Mouse (Mus musculus) megakaryocyte-erythroid progenitor cell, adult 5-6 weeks (primary cell): Measurements from ENCODE around the gene Etv6. TPM values are rescaled to one million over a fixed set of nuclear protein-coding genes. Genes with fewer than 3 reads are reported as not detected.

Experiments used
- ATAC-seq: replicated peaks from 2 replicates; pipeline ENCODE4 v1.8.0; 2016; ENCODE audit warnings: mild to moderate bottlenecking, inconsistent platforms; ENCODE audit not compliant: severe bottlenecking, poor library complexity, low FRiP score, low TSS enrichment
- total RNA-seq, 2 experiments: library from RNA; stranded (forward) in 1 of 2; stranded (reverse) in 1 of 2; fragments of 200-1000, 215-1000 nt in 1 of 2; fragments of >200 nt in 1 of 2; fragmentation: Nextera tagmentation in 1 of 2; gene quantifications; 2 replicates each; pipeline ENCODE4 v1.2.3; 2014 to 2017

Etv6 gene
- total RNA-seq, 2 experiments from 2014 or later: 24.7 to 30.8 TPM

GRCm38 (mm10) chr6:134128594-134128993 is 93.1 kb downstream of the Etv6 start:
- ATAC-seq: no peak

- no peak for ATAC-seq
These were observed 94.3 kb downstream of the Etv6 start for GRCm38 (mm10) chr6:134129848-134130247.

DNA sequence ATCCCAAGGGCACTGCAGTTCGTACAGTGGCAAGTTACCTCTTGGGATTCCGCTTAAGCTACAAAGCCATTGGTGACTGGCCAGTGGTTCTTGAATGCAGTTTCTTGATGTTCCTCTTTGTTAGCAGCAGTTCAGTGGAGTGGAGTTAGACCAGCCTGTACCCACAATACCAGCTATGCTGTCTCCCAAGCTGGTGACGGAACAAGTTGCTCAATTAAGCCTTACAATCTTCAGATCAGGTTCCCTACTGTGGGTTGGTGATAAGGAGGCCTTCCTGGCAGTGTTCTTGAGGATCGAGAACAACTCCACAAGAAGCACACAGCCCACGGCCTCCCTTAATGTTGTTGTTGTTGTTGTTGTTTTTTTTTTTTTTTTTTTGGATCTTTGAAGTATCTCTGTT is 95.3 kb downstream of the Etv6 start:
- ATAC-seq: peak; percentile 80

DNA sequence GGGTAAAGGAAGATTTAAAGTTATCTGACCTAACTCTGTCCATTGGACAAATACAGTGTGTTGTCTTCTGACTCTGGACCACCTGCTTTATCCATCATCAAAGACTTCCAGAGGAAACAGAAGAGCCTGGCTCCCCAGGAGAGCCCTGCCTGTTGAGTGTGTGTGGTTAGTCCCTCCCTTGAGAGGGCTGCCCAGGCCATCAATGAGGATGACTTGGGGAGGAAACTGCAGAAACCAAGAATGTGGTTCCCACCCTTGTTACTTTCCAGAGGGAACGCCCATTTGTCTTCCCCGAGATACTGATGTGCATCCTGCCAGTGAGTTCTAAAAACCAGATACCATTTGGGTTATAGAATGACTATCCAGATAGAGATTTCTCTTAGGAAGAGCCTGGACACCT is 96.1 kb downstream of the Etv6 start:
- ATAC-seq: no peak

DNA sequence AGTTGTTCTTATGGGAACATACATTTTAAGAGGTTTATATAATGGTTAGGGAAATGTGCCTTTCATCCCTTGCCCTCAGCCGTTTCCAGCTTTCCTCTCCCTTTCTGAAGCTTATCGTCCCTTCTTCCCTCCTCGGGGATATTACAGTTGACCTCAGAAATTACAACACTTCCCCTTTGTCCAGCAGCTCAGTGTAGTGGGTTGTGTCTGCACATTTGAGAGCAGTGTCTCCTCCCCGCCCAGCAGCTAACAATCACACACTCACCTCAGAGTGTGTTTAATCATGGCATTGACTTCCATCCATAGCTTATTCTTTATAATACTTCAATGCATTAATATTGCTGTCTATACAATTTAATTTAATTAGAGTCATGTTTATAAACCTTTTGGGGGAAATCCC is 98.3 kb downstream of the Etv6 start:
- ATAC-seq: no peak

DNA sequence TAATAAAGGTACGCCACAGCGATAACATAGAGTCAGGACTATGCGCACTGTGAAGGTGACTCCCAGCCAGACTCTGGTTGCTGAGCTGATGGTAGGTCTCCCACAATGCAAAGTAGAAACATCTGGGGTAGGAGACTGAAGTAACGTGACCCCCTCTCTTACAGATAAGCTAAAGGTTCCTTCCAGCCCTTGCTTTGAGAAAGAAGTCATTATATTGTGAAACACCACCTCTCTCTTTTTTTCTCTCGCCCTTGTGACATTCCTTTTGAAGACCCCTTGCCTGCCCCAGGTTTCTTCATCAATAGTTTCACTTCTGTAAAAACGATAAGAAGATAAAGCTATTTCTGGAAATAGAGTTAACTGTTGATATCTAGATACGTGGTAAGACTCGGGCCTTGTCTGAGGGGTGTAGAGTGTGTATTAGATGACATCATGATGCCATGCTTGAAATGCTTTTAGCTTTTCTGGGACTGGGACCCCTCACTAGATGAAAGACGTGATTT is 99.4 kb downstream of the Etv6 start:
- peak; percentile 27; the same call in 1 of the 2 replicates for ATAC-seq

DNA sequence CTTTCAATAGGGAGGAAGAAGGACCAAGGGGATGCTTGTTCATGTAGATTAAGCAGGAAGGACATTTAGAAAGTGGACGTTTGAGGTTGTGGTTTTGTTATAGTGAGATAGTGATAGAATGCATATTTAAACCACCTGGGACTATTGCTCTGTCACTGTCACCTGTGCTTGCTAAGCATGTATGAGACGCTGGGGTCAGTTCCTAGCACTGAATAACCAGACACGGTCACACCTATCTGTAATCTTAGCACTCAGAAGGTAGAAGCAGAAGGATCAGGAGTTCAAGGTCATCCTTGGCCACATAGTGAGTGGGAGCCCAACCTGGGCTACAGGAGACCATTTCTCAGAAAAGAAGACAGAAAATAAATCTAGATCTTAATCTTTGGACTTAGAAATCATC is 100.8 kb downstream of the Etv6 start:
- ATAC-seq: no peak

DNA sequence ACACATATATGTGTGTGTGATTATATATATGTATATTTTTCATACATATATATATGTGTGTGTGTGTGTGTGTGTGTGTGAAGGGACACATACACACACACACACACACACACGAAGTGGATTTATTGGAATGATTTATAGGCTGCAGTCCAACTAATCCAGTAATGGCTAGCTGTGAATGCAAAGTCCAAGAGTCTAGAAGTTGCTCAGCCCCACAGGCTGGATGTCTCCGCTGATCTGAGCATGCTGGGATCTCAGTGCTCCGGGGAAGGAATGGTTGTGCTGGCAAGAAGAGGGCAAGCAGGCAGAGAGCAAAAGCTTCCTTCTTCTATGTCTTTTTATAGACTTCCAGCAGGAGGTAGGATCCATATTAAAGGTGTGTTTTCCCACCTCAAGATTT is 103.9 kb downstream of the Etv6 start:
- no peak for ATAC-seq

DNA sequence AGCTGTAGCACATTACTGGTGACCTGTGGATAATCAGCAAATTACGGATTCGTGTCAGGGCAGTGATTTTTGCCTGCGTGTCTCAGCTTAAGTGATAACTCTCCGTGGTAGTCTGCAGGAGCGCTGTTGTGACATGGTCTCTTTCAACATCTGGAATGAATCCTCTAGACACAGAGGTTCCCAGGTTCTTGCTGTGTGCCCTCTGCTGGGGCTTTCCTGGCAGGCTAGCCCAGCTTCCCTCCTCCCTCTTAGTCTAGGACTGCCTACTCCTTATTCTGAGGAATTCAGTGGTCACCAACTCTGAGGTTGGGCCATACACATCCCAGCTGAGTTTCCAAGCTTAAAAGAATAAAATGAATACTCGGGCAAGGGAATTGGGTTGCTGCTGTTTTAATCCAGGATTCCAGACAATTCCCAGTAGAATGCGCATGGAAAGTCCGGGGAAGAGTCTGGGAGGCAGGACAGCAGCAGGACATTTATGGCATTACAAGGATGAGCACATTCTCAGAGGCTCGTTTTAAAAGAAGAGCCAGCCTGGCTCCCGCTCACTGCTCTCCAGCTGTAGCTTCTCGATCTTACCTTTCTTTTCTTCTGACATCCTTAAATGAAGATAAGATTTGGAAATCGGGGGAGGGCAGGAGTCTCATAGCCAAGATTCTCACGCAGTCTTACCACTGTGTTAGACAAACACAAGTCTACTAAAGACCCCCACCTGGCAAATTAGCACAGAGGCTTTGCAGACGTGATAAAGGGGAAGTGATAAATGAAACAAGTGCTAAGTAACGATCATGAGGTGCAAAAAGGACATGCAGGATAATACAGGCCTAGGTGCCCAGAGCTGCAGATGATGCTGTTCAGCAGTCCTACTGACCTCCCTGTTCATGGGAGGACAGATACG is 105.5 kb downstream of the Etv6 start:
- no peak for ATAC-seq

- ATAC-seq: no peak
These were observed 106.2 kb downstream of the Etv6 start for GRCm38 (mm10) chr6:134141616-134142165.

GRCm38 (mm10) chr6:134142700-134143099 is 107.2 kb downstream of the Etv6 start:
- ATAC-seq: no peak

GRCm38 (mm10) chr6:134143649-134144097 is 108.2 kb downstream of the Etv6 start:
- ATAC-seq: peak; percentile 9; the same call in 1 of the 2 replicates

- ATAC-seq: peak; percentile 49
These were observed 109.0 kb downstream of the Etv6 start for GRCm38 (mm10) chr6:134144231-134145130.

DNA sequence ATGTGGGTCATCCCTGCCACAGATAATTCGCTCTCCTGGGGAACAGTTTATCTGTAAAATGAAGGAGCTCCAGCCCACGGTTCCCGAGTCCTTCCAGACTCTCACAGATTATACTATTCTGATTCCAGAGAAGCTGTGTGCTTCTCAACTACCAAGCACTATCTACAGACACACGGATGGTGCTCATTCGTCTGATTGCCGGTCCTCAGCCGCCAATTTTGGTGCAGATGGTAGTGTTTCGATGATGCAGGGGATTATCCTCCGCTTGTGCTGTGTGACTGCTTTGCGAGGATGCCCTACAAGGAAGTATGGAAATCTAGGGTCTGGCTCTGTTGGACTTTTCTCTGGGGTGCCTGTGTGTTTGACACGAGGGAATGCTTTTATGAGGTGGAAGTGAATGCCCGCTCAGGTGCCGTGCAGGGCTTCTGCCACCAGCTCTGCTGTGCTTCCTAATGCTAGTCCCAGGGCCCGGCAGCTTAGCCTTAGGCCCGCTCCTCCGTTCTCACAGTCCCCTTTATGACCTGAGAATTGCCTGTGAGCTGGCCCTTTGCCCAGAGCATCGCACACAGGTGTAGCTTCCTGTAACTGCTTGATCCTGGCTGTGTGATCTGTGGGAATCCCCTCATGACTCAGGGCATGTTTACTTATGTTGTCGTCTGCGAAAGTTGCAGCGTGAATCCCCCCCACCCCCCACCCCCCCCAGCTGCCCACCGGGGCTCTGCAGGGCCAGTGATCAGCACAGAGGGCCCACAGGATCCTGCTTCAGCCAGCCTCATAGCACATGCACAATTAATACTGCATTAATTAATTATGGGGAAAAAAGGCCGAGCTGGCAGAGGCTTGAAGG is 112.3 kb downstream of the Etv6 start:
- ATAC-seq: 0 out of 2 replicates have a peak, but pooled peaks have one; percentile 14

- ATAC-seq: no peak
These were observed 113.0 kb downstream of the Etv6 start for GRCm38 (mm10) chr6:134148443-134148942.

GRCm38 (mm10) chr6:134149606-134150005 is 114.1 kb downstream of the Etv6 start:
- no peak for ATAC-seq

- no peak for ATAC-seq
These were observed 115.7 kb downstream of the Etv6 start for GRCm38 (mm10) chr6:134151022-134151680.

- no peak; the same call in 1 of the 2 replicates for ATAC-seq
These were observed 116.5 kb downstream of the Etv6 start for GRCm38 (mm10) chr6:134151853-134152505.
